Comparison of ENCODE assay signal across 7 mouse cellular contexts in the genomic region with DNA sequence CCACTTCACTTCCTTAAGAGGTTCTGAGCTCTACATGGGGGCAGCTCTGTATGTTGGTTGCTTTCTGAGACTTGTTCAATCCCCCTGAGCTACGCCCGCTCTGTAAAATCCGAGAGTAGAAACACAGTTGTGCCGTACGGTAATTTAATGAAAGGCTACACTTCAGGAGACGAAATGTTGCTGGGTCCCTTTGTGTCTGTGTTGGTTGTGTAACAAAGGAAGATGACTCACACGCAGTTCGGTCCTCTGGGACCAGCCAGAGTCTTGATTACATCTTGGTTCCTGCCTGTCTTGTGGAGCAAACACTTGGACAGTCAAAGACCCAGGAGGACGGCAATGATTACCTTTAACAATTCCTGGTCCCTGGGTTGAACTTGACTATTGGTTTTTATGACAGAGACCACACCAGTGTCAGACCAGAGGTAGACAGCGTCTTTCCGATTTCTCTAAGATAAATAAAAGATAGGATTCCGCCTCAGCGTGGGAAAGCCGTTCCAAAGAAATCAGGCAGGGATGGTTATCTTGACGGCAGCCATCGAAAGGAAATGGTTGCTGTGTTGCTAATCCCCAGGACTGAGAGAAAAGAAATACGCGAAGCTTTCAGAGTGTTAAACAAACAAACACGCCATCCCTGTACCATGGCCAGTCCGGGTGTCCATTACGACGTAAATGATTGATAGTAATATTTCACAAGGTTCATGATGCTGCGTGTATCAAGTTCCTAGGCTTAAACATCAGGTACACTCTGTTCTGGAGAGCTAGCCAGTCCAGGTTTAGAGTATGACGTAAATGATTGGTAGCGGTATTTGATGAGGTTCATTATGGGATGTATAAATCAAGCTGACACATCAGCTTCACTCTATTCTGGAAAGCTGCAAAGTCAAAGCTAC. TPM values are rescaled to one million over a fixed set of nuclear protein-coding genes. Genes with fewer than 3 reads are reported as not detected.
DNase-seq lines count a peak whose midpoint lies in the region; ATAC-seq lines count a peak whose summit lies in the region.

No protein-coding gene starts in this region.

- H3K9ac ChIP-seq in embryonic facial prominence, embryonic 12.5 days = no peak overlapping the region
- H3K9ac ChIP-seq in hindbrain, embryonic 16.5 days (ENCODE audit: low read depth, low read length) = no peak overlapping the region

- no peaks in the 10 kb centered on the region for H3K27me3 ChIP-seq in embryonic facial prominence, embryonic 12.5 days
- H3K27me3 ChIP-seq in hindbrain, embryonic 16.5 days (replicated peaks; ENCODE audit: control insufficient read depth, insufficient read depth, low read length) = no peaks in the 10 kb centered on the region

- intact Hi-C loops in gastrocnemius, postnatal 14 days (cut with DNase I; ENCODE audit: low total_unique reads) = no loop called here

- 73% methylated on average over 25 of the region's 25 CpGs for WGBS in embryonic facial prominence, embryonic 12.5 days
- WGBS in hindbrain, embryonic 16.5 days = 66% methylated on average over 25 of the region's 25 CpGs

- H3K4me1 ChIP-seq in embryonic facial prominence, embryonic 12.5 days = peaks cover 6% of the 10 kb centered on the region; the same call in 1 of the 2 replicates
- H3K4me1 ChIP-seq in hindbrain, embryonic 16.5 days (ENCODE audit: control insufficient read depth, insufficient read depth, low read depth, low read length) = no peaks in the 10 kb centered on the region

- peak overlapping the region; percentile 46; the same call in 1 of the 2 replicates for H3K27ac ChIP-seq in embryonic facial prominence, embryonic 12.5 days
- H3K27ac ChIP-seq in hindbrain, embryonic 16.5 days (ENCODE audit: low read depth, low read length) = no peak overlapping the region

- no peaks in the 10 kb centered on the region for H3K9me3 ChIP-seq in embryonic facial prominence, embryonic 12.5 days
- no peaks in the 10 kb centered on the region for H3K9me3 ChIP-seq in hindbrain, embryonic 16.5 days (ENCODE audit: control insufficient read depth, low read length)

- H3K36me3 ChIP-seq in embryonic facial prominence, embryonic 12.5 days = no peaks in the 10 kb centered on the region
- H3K36me3 ChIP-seq in hindbrain, embryonic 16.5 days (ENCODE audit: control insufficient read depth, insufficient read depth, low read length) = no peaks in the 10 kb centered on the region

- no peak; the same call in 1 of the 2 replicates for ATAC-seq in embryonic facial prominence, embryonic 12.5 days (ENCODE audit: insufficient number of reproducible peaks, insufficient read depth, low FRiP score, low TSS enrichment)
- no peak for ATAC-seq in hindbrain, embryonic 16.5 days
- peak; percentile 84 for ATAC-seq in monocyte, adult 5-6 weeks (replicated peaks; ENCODE audit: insufficient number of reproducible peaks, low FRiP score, low TSS enrichment, poor library complexity, severe bottlenecking)

- H3K4me3 ChIP-seq in embryonic facial prominence, embryonic 12.5 days = no peak overlapping the region
- no peak overlapping the region for H3K4me3 ChIP-seq in hindbrain, embryonic 16.5 days (ENCODE audit: low read length)

- DNase-seq in gastrocnemius, postnatal 14 days = peak; percentile 36
- no peak for DNase-seq in thymus, adult 18-20 months
- DNase-seq in layer of hippocampus, adult 18-20 months (ENCODE audit: low spot score in 2 of 2) = no peak
- no peak for DNase-seq in layer of hippocampus, adult 9-11 months

- H3K4me2 ChIP-seq in embryonic facial prominence, embryonic 12.5 days (replicated peaks) = peak overlapping the region; percentile 24
- peak overlapping the region; percentile 43 for H3K4me2 ChIP-seq in hindbrain, embryonic 16.5 days (ENCODE audit: low read length)

RNA-seq across cellular contexts. Expression of a gene that starts 20.3 kb away (rescaled TPM):
- polyA plus RNA-seq in embryonic facial prominence, embryonic 12.5 days (2016; fragmentation: Nextera tagmentation; extraction: Ambion mirVana) = 47.2 and 48.7 TPM in 2 replicates
- total RNA-seq in gastrocnemius, postnatal 14 days (2021) = 1 to 10 TPM; 1.9 to 2.8 TPM
- polyA plus RNA-seq in hindbrain, embryonic 16.5 days (2015; fragmentation: Nextera tagmentation; extraction: Ambion mirVana) = 27.9 TPM in 2 replicates
- total RNA-seq in monocyte, adult 5-6 weeks (2017) = 225 to 295 TPM (median 275 TPM) in 3 replicates
- total RNA-seq in layer of hippocampus, adult 18-20 months (2021) = 1 to 10 TPM; 7.3 to 7.7 TPM

Comparison
In these comparisons a context has a peak if more than half of its experiments do, and no peak if none do; other contexts are left out.
1. RNA of a gene that starts 20.3 kb away (total RNA-seq): 225 to 295 TPM in monocyte, adult 5-6 weeks; 7.3 to 7.7 TPM in layer of hippocampus, adult 18-20 months and 1.9 to 2.8 TPM in gastrocnemius, postnatal 14 days; every median in the first group is over 10 times any median in the second.